Mouse (Mus musculus): ENCODE data around the gene Slc7a10.
"Not testable (repeated sequence)": the region's sequence is repeated elsewhere in the genome, so short reads cannot be mapped to it uniquely, and the experiment has no call there.

Gene Slc7a10

DNA sequence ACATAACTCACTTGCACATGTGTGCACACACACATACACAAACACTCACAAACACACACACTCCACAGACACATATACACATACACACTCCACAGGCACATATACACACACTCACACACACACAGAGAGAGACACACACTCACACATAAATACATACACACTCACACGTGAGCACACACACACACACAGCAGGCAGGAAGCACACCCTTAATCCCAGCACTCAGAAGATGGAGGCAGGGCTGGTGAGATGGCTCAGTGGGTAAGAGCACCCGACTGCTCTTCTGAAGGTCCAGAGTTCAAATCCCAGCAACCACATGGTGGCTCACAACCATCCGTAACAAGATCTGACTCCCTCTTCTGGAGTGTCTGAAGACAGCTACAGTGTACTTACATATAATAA is 51.8 kb downstream of the Slc7a10 start:
- DNase-seq (ENCODE audit: low read depth, low spot score), result not testable (repeated sequence)
